Mouse (Mus musculus) liver, embryonic 15.5 days (tissue): ENCODE measurements around the gene Dnm3. TPM values are rescaled to one million over a fixed set of nuclear protein-coding genes. Genes with fewer than 3 reads are reported as not detected.

Source experiments
- ATAC-seq: fragments of 200-750 bp; cut with Nextera tagmentation; 2 replicates; pipeline ENCODE4 v1.8.0; 2017; ENCODE audit warnings: moderate number of reproducible peaks, mild to moderate bottlenecking, moderate library complexity; ENCODE audit not compliant: insufficient read depth
- H3K27ac ChIP-seq: fragments of 300-500 bp; sonication (generic); replicated peaks from 2 replicates; pipeline ENCODE4 v1.5.1; 2015; ENCODE audit warnings: mild to moderate bottlenecking, inconsistent platforms
- H3K27me3 ChIP-seq: fragments of 300-500 bp; sonication (generic); 2 replicates; pipeline ENCODE4 v1.6.1; 2015; ENCODE audit warnings: mild to moderate bottlenecking, inconsistent platforms
- H3K36me3 ChIP-seq: fragments of 300-500 bp; sonication (generic); replicated peaks from 2 replicates; pipeline ENCODE4 v1.6.1; 2015; ENCODE audit warnings: moderate library complexity, mild to moderate bottlenecking, inconsistent platforms
- H3K4me1 ChIP-seq: fragments of 300-500 bp; sonication (generic); replicated peaks from 2 replicates; pipeline ENCODE4 v1.6.1; 2015; ENCODE audit warnings: inconsistent platforms
- H3K4me2 ChIP-seq: fragments of 300-500 bp; sonication (generic); 2 replicates; pipeline ENCODE4 v1.6.1; 2015; ENCODE audit warnings: moderate library complexity, mild to moderate bottlenecking, inconsistent platforms
- H3K4me3 ChIP-seq: fragments of 300-500 bp; sonication (generic); replicated peaks from 2 replicates; pipeline ENCODE4 v1.5.1; 2015; ENCODE audit warnings: mild to moderate bottlenecking, inconsistent platforms
- H3K9ac ChIP-seq: fragments of 300-500 bp; sonication (generic); 2 replicates; pipeline ENCODE4 v1.6.1; 2015; ENCODE audit warnings: moderate library complexity, mild to moderate bottlenecking, inconsistent platforms
- H3K9me3 ChIP-seq: fragments of 300-500 bp; sonication (generic); replicated peaks from 2 replicates; pipeline ENCODE4 v1.6.1; 2016; ENCODE audit warnings: inconsistent platforms
- WGBS: fragments of 180-500 bp; shearing (Covaris S2); methylation state at CpG from one replicate; pipeline ENCODE4 v1.1.7; 2015; ENCODE audit warnings: mixed read lengths; ENCODE audit not compliant: insufficient replicate concordance; 5-methylcytosine and 5-hydroxymethylcytosine counted together
- polyA plus RNA-seq: library from polyadenylated mRNA; unstranded; fragments of >200 nt; fragmentation: Nextera tagmentation; extraction: Ambion mirVana; gene quantifications from 2 replicates; pipeline ENCODE4 v1.2.1, GENCODE M21; 2015

Gene Dnm3
- polyA plus RNA-seq, 1 experiment from 2014 or later = 1.2 TPM

DNA sequence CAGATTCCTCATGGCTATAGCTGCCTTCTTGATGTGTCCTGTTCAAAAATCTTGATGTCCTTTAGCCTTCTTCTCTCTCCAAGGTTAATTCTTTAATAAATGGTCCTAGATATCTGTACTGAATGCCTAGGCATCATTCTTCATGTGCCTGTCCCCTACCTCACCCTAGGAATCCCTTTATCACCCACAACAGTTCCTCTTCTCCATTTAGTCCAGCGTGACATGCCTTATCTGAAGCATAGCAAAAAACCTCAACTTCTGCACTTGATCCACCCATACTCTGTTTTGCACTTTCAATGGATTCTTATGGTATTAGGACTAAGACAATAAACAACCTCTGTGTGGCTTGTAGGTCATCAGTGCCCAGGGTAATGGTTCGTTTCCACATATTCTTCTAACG is 378.6 kb downstream of the Dnm3 start:
- Histone ChIP-seq H3K4me1 (no peaks in the 10 kb centered on the region), H3K27ac (no peak overlapping the region), H3K9ac (no peak overlapping the region), H3K36me3 (no peaks in the 10 kb centered on the region), H3K4me3 (no peak overlapping the region), H3K4me2 (no peak overlapping the region), H3K27me3 (no peaks in the 10 kb centered on the region), H3K9me3 (no peaks in the 10 kb centered on the region)
- WGBS = 12% methylated on average over 3 of the region's 3 CpGs
- peak; percentile 37; the same call in 1 of the 2 replicates for ATAC-seq

DNA sequence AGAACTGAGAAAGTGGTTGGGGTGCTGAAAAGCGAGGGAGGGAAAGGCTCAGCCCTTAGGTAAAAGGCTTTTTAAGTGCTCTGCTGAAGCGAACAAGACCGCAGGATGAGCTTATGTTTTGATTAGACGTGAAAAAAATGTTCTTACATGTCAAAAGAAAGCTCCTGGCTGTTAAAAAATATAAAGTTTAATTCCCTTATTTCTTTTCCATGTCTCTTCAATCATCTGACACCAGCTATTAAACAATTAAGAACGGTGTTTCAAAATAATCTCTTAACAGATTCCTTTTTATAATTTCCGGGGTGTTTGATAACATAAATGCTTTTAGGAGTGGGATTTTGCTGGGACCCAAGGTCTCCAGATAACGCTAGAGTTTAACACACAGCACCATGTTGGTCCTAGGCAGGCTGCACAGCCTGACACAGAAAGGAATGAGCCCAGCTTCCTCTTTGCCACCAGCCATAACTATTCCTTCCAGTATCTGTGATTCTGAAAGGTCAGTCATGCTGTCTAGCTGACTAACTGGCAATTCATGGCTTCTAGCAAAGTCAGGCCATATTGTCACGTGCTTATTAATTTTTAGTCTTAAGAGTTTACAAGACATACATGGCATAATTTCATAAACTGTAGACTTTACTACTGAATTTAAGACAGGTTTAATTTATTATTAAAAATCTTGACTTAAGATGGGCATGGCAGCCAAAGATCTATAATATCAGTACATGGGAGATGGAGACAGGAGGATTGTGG is 383.1 kb downstream of the Dnm3 start:
- no peak for ATAC-seq
- H3K9me3 ChIP-seq = no peaks in the 10 kb centered on the region
- H3K36me3 ChIP-seq = no peaks in the 10 kb centered on the region
- WGBS = 58% methylated on average over 8 of the region's 8 CpGs
- H3K27ac ChIP-seq = no peak overlapping the region
- H3K4me2 ChIP-seq = no peak overlapping the region
- H3K9ac ChIP-seq = no peak overlapping the region
- H3K4me3 ChIP-seq = no peak overlapping the region
- H3K4me1 ChIP-seq = no peaks in the 10 kb centered on the region
- no peaks in the 10 kb centered on the region for H3K27me3 ChIP-seq

DNA sequence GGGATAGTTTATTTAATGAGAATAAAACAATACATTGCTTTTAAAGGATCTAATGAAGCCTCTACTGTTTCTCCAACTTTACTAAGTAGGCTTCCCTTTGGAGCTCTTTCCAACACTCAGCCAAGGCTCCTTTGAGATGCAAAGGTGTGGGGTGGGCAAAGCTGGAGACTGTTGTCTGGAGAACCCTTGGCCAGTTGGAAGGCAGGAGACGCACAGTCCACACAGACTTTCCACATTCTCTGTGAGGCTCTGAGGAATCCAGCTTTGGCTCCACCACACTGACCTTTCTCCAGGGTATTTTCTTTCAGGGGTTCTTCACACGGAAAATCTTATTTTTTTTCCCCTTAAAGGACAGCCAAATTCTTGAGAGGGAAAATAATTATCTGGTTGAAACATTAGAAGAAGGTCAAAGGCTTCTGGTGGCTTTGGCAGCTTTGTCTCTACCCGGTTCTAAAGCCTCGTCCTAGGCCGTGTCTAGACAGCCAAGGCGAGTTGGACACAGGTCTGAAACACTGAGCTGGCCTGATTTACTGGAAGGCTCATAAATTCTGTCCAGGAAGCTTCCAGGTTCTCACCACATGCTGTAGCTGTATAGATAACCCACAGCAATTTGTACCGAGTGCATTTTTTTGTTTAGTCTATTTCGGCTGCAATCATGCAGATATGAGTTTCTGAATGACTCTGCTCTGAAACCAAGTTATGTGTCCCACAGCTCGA is 383.9 kb downstream of the Dnm3 start:
- Histone ChIP-seq H3K9me3 (no peaks in the 10 kb centered on the region), H3K27me3 (no peaks in the 10 kb centered on the region), H3K27ac (no peak overlapping the region), H3K36me3 (no peaks in the 10 kb centered on the region), H3K4me2 (no peak overlapping the region), H3K4me3 (no peak overlapping the region), H3K9ac (no peak overlapping the region), H3K4me1 (no peaks in the 10 kb centered on the region)
- WGBS = 38% methylated on average over 9 of the region's 9 CpGs
- no peak for ATAC-seq

DNA sequence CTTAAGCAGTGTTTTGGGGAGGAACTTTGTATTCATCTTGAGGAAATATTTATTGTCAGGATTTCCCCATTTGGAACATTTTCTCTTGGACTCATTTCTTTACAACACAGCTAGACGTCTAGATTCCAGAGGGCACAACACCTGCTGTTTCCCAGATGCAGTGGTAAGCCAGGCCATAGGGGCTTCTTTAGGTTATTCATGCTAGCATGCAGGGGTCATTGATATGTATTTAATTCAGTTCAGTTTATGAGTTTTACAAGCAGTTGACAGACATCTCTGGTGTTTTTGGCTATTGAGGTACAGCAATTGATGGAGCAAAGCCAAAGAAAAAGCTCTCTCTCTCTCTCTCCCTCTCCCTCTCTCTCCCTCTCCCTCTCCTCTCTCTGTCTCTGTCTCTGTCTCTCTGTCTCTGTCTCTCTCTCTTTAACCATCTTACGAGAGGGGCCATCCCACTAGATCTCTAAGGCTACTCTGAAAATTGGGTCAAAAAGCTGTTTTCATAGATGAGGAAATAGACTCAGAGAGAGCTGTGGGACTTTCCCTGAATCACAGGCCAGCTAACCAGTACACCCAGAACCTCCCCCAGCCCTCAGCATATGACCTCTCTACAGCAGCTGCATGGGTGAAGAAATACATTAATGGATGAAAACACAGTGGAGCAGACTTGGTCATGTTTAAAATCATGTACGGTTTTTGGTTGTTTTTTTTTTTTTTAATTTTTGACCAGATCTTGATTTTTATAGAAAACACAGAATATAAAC is 384.8 kb downstream of the Dnm3 start:
- Histone ChIP-seq H3K27me3 (no peaks in the 10 kb centered on the region), H3K36me3 (no peaks in the 10 kb centered on the region), H3K9ac (no peak overlapping the region), H3K4me1 (no peaks in the 10 kb centered on the region), H3K4me2 (no peak overlapping the region), H3K27ac (no peak overlapping the region), H3K9me3 (no peaks in the 10 kb centered on the region), H3K4me3 (no peak overlapping the region)
- 59% methylated on average over 3 of the region's 3 CpGs for WGBS
- no peak for ATAC-seq

DNA sequence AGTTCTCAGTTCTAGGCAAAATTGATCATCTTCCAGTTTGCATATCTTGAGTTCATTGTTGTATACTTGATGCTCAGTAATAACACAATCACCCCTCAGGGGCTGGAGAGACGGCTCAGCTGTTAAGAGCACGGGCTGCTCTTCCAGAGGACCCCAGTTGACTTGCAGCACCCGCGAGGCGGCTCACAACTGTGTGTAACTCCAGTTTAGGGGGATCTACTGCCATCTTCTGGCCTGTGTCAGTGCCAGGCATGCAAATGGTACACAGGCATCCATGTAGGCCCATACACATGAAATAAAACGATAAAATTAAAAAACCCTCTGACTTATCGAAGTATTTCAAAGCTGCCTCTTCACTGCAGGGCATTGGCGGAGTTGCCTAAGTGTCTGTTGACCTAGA is 385.4 kb downstream of the Dnm3 start:
- H3K27me3 ChIP-seq = no peaks in the 10 kb centered on the region
- H3K9ac ChIP-seq = no peak overlapping the region
- no peak overlapping the region for H3K27ac ChIP-seq
- no peak overlapping the region for H3K4me2 ChIP-seq
- H3K4me3 ChIP-seq = no peak overlapping the region
- WGBS = 68% methylated on average over 8 of the region's 8 CpGs
- ATAC-seq = no peak
- no peaks in the 10 kb centered on the region for H3K36me3 ChIP-seq
- H3K4me1 ChIP-seq = no peaks in the 10 kb centered on the region
- H3K9me3 ChIP-seq = no peaks in the 10 kb centered on the region

DNA sequence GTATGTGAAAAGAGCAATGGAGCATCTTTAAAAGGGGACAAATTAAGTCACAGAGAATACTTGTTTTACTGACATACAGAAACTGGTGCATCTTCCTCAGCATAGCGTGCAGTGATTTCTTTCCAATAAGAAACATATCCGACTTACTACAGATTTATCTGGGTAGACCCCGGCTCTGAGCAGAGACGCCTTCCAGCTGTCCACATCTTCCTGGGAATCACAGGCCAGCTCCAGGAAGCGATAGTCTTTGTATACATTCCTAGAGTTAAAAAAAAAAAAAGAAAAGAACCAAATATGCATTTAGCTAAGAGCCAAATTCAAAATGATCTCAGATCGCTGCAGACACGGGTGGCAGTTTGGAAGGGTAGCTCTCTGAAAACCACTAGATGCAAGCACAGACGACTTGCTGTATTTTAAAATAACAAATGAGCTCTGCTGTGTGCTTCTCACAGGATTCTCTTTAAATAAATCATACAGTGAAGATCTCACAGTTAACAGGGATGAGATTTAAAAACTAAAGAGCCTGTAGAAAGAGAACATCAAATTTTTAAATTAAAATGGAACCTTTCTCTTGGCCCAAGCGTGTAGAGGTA is 393.9 kb downstream of the Dnm3 start:
- H3K36me3 ChIP-seq = no peaks in the 10 kb centered on the region
- H3K9me3 ChIP-seq = no peaks in the 10 kb centered on the region
- H3K4me1 ChIP-seq = no peaks in the 10 kb centered on the region
- H3K27ac ChIP-seq = no peak overlapping the region
- 60% methylated on average over 9 of the region's 9 CpGs for WGBS
- no peaks in the 10 kb centered on the region for H3K27me3 ChIP-seq
- no peak overlapping the region for H3K4me2 ChIP-seq
- ATAC-seq = no peak
- H3K4me3 ChIP-seq = no peak overlapping the region
- H3K9ac ChIP-seq = no peak overlapping the region

DNA sequence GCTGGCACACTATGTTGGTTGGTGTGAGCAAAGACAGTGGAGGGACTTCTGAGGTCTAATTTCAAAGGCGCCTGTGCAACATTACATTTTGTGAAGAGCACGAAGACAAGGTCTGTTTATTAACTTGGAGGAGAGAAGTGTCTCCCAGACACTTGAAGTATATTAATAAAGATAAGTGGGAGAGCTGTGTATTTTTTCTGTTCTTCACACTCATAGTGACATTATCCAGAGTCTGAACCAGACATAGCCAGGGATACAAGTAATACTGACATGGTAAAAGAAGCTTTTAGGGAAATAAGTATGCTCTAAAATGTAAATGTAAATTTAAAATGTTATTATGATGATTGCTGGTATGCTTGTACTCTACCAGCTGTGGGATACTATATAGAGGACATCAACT is 394.5 kb downstream of the Dnm3 start:
- H3K27me3 ChIP-seq = no peaks in the 10 kb centered on the region
- WGBS = 62% methylated on average over 2 of the region's 2 CpGs
- no peak overlapping the region for H3K4me2 ChIP-seq
- H3K9ac ChIP-seq = no peak overlapping the region
- H3K36me3 ChIP-seq = no peaks in the 10 kb centered on the region
- no peak overlapping the region for H3K27ac ChIP-seq
- H3K4me1 ChIP-seq = no peaks in the 10 kb centered on the region
- no peaks in the 10 kb centered on the region for H3K9me3 ChIP-seq
- H3K4me3 ChIP-seq = no peak overlapping the region
- ATAC-seq = no peak

DNA sequence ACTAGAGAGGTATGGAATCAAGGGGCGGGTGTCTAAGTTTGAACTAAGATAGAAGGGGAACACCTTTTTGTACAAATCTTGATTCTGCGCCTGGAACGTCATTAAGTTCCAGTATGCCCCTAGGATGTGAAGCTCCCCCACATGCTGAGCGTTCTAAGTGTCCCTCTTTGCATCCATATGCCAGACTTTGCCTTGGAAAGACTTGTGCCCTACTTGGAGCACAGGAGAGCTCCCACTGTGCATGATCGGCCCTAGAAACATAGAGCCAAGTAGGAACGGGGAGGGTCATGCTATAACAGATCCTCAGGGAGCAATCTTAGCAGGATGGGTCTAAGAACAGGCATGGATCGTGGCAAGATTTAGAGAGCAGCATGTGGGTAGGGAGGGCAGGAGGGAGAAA is 395.1 kb downstream of the Dnm3 start:
- no peak overlapping the region for H3K4me2 ChIP-seq
- H3K27ac ChIP-seq = no peak overlapping the region
- no peaks in the 10 kb centered on the region for H3K4me1 ChIP-seq
- H3K9ac ChIP-seq = no peak overlapping the region
- H3K4me3 ChIP-seq = no peak overlapping the region
- no peak for ATAC-seq
- H3K36me3 ChIP-seq = no peaks in the 10 kb centered on the region
- no peaks in the 10 kb centered on the region for H3K9me3 ChIP-seq
- H3K27me3 ChIP-seq = no peaks in the 10 kb centered on the region
- 61% methylated on average over 7 of the region's 7 CpGs for WGBS

DNA sequence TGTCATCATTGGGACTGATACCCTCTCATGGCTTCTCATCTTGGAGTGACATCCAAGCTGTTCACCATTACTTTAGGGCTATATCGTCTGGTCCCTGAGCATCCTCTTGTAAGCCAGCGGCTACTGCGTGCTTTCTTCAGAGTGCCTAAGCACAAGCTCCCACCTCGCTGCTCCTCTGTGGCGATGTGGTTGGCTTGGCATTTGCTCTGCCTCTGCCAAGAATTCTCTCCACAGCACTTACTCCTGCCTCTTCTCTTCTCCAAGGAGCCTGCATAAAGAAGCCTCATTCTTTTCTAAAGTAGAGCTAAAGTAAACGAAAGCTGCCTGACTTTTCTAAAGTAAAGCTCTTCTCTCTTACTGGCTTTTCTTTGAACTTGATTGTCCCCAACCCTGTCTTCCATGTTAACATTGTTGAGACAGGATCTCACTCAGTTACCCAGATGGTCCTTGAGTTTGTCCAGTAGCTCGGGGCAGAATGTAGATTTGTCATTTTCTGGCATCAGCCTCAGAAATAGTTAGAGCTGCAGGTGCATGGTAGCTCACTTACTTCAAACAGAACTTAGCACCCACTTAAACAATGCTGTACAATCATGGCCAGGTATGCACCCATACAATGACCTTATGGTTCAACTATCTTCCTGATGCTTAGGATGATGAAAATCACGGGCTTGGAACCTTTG is 396.0 kb downstream of the Dnm3 start:
- H3K4me1 ChIP-seq = no peaks in the 10 kb centered on the region
- 62% methylated on average over 8 of the region's 8 CpGs for WGBS
- no peak overlapping the region for H3K27ac ChIP-seq
- no peaks in the 10 kb centered on the region for H3K27me3 ChIP-seq
- no peak overlapping the region for H3K4me2 ChIP-seq
- H3K4me3 ChIP-seq = no peak overlapping the region
- ATAC-seq = no peak
- no peaks in the 10 kb centered on the region for H3K9me3 ChIP-seq
- H3K36me3 ChIP-seq = no peaks in the 10 kb centered on the region
- H3K9ac ChIP-seq = no peak overlapping the region

DNA sequence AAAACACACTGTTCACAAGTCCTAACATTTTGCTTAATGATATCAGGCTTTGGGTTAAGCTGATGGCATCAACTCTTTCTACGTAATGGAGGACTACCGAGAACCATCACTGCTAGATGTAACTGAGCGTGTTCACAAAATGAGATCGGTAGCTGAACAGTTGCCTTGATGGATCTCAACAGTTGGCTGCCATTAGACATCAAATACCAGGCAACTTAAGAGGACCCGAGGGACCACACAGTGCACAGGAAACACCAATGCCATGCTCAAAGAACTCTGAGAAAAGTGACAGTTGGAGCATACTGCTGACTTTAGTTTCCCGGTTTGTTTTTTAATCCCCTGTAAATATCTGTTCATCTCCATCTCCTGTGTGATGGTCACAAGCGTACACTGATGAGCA is 397.8 kb downstream of the Dnm3 start:
- Histone ChIP-seq H3K9ac (no peak overlapping the region), H3K4me2 (no peak overlapping the region), H3K4me1 (no peaks in the 10 kb centered on the region), H3K27me3 (no peaks in the 10 kb centered on the region), H3K4me3 (no peak overlapping the region), H3K9me3 (no peaks in the 10 kb centered on the region), H3K36me3 (no peaks in the 10 kb centered on the region), H3K27ac (no peak overlapping the region)
- 75% methylated on average over 7 of the region's 7 CpGs for WGBS
- no peak for ATAC-seq
